Mouse (Mus musculus): ENCODE measurements around the gene Dnttip1. TPM values are rescaled to one million over a fixed set of nuclear protein-coding genes. Genes with fewer than 3 reads are reported as not detected.

The Dnttip1 gene
- polyA plus RNA-seq, 1 experiment from 2014 or later, result 55.9 TPM

Other genes starting within 250 kb of the Dnttip1 start
- 59.1 and 61.4 TPM in 2 replicates for gene Pigt, start 248.5 kb upstream of the Dnttip1 start, polyA plus RNA-seq (2015; fragmentation: Nextera tagmentation; extraction: Ambion mirVana)
- 36.8 and 42.4 TPM in 2 replicates for gene Wfdc2, start 183.6 kb upstream of the Dnttip1 start, polyA plus RNA-seq (2015; fragmentation: Nextera tagmentation; extraction: Ambion mirVana)
- not detected in 2 replicates for gene Spint3, start 172.5 kb upstream of the Dnttip1 start, polyA plus RNA-seq (2015; fragmentation: Nextera tagmentation; extraction: Ambion mirVana)
- gene Wfdc6a, start 160.5 kb upstream of the Dnttip1 start, polyA plus RNA-seq (2015; fragmentation: Nextera tagmentation; extraction: Ambion mirVana), result 0.59 and 1.4 TPM in 2 replicates
- gene Eppin, start 152.4 kb upstream of the Dnttip1 start, polyA plus RNA-seq (2015; fragmentation: Nextera tagmentation; extraction: Ambion mirVana), result not detected in 2 replicates
- not detected in 2 replicates for gene Wfdc6b, start 132.5 kb upstream of the Dnttip1 start, polyA plus RNA-seq (2015; fragmentation: Nextera tagmentation; extraction: Ambion mirVana)
- gene Wfdc8, start 132.4 kb upstream of the Dnttip1 start, polyA plus RNA-seq (2015; fragmentation: Nextera tagmentation; extraction: Ambion mirVana), result not detected in 2 replicates
- not detected in 2 replicates for gene Wfdc16, start 107.2 kb upstream of the Dnttip1 start, polyA plus RNA-seq (2015; fragmentation: Nextera tagmentation; extraction: Ambion mirVana)
- gene Wfdc10, start 89.9 kb upstream of the Dnttip1 start, polyA plus RNA-seq (2015; fragmentation: Nextera tagmentation; extraction: Ambion mirVana), result 0.34 TPM in 1 of 2 replicates, not detected in the other
- not detected in 2 replicates for gene Wfdc9, start 89.4 kb upstream of the Dnttip1 start, polyA plus RNA-seq (2015; fragmentation: Nextera tagmentation; extraction: Ambion mirVana)
- not detected in 2 replicates for gene Wfdc11, start 71.9 kb upstream of the Dnttip1 start, polyA plus RNA-seq (2015; fragmentation: Nextera tagmentation; extraction: Ambion mirVana)
- gene Wfdc13, start 60.9 kb upstream of the Dnttip1 start, polyA plus RNA-seq (2015; fragmentation: Nextera tagmentation; extraction: Ambion mirVana), result 0.17 and 0.21 TPM in 2 replicates
- not detected in 2 replicates for gene Spint4, start 47.5 kb upstream of the Dnttip1 start, polyA plus RNA-seq (2015; fragmentation: Nextera tagmentation; extraction: Ambion mirVana)
- not detected in 2 replicates for gene Spint5, start 30.7 kb upstream of the Dnttip1 start, polyA plus RNA-seq (2015; fragmentation: Nextera tagmentation; extraction: Ambion mirVana)
- gene Wfdc3, start 52 bp upstream of the Dnttip1 start, polyA plus RNA-seq (2015; fragmentation: Nextera tagmentation; extraction: Ambion mirVana), result 1.3 and 1.8 TPM in 2 replicates
- 360 and 426 TPM in 2 replicates for gene Ube2c, start 23.9 kb downstream of the Dnttip1 start, polyA plus RNA-seq (2015; fragmentation: Nextera tagmentation; extraction: Ambion mirVana)
- 3.2 and 3.9 TPM in 2 replicates for gene Tnnc2, start 34.0 kb downstream of the Dnttip1 start, polyA plus RNA-seq (2015; fragmentation: Nextera tagmentation; extraction: Ambion mirVana)
- gene Snx21, start 39.8 kb downstream of the Dnttip1 start, polyA plus RNA-seq (2015; fragmentation: Nextera tagmentation; extraction: Ambion mirVana), result 18.3 and 19.6 TPM in 2 replicates
- gene Acot8, start 58.9 kb downstream of the Dnttip1 start, polyA plus RNA-seq (2015; fragmentation: Nextera tagmentation; extraction: Ambion mirVana), result 37.5 and 39.5 TPM in 2 replicates
- 9.3 and 10.3 TPM in 2 replicates for gene Zswim3, start 59.1 kb downstream of the Dnttip1 start, polyA plus RNA-seq (2015; fragmentation: Nextera tagmentation; extraction: Ambion mirVana)
- gene Zswim1, start 76.7 kb downstream of the Dnttip1 start, polyA plus RNA-seq (2015; fragmentation: Nextera tagmentation; extraction: Ambion mirVana), result 11.7 and 13.4 TPM in 2 replicates
- not detected in 2 replicates for gene Spata25, start 82.6 kb downstream of the Dnttip1 start, polyA plus RNA-seq (2015; fragmentation: Nextera tagmentation; extraction: Ambion mirVana)
- gene Ctsa, start 86.9 kb downstream of the Dnttip1 start, polyA plus RNA-seq (2015; fragmentation: Nextera tagmentation; extraction: Ambion mirVana), result 418 and 551 TPM in 2 replicates
- gene Neurl2, start 87.5 kb downstream of the Dnttip1 start, polyA plus RNA-seq (2015; fragmentation: Nextera tagmentation; extraction: Ambion mirVana), result 6.1 and 7.5 TPM in 2 replicates
- gene Pltp, start 111.7 kb downstream of the Dnttip1 start, polyA plus RNA-seq (2015; fragmentation: Nextera tagmentation; extraction: Ambion mirVana), result 31.4 and 31.5 TPM in 2 replicates
- 57.9 and 64.0 TPM in 2 replicates for gene Pcif1, start 133.3 kb downstream of the Dnttip1 start, polyA plus RNA-seq (2015; fragmentation: Nextera tagmentation; extraction: Ambion mirVana)
- 9.6 and 10.5 TPM in 2 replicates for gene Zfp335, start 165.8 kb downstream of the Dnttip1 start, polyA plus RNA-seq (2015; fragmentation: Nextera tagmentation; extraction: Ambion mirVana)
- gene Mmp9, start 194.8 kb downstream of the Dnttip1 start, polyA plus RNA-seq (2015; fragmentation: Nextera tagmentation; extraction: Ambion mirVana), result 7.6 and 9.3 TPM in 2 replicates
- 0.23 and 0.32 TPM in 2 replicates for gene Slc12a5, start 214.8 kb downstream of the Dnttip1 start, polyA plus RNA-seq (2015; fragmentation: Nextera tagmentation; extraction: Ambion mirVana)

Data from intestine, embryonic 16.5 days (tissue).